Mouse (Mus musculus): ENCODE data around the gene Cul7. TPM values are rescaled to one million over a fixed set of nuclear protein-coding genes. Genes with fewer than 3 reads are reported as not detected.
A peak's percentile ranks its signal among the peaks of the same experiment; 100 is the strongest.

Cul7 gene
- 77.0 and 89.9 TPM in 2 replicates for total RNA-seq (2014; rRNA removed)
- 20.6 and 24.0 TPM in 2 replicates for polyA plus RNA-seq (2015; fragmentation: Nextera tagmentation; extraction: Ambion mirVana)

- WGBS: 3% methylated on average over 58 of the region's 58 CpGs
- peak; percentile 96 for ATAC-seq
- peak; percentile 95 for DNase-seq
- H3K27ac ChIP-seq (ENCODE audit: low read depth, low read length): peak within 1 kb of the TSS; percentile 92
- H3K27me3 ChIP-seq (ENCODE audit: insufficient read depth, low read length): no peaks in the 10 kb centered on the region
- H3K9me3 ChIP-seq (ENCODE audit: low read length): no peaks in the 10 kb centered on the region
- peak within 1 kb of the TSS; percentile 88 for H3K4me2 ChIP-seq (ENCODE audit: low read depth)
- H3K4me1 ChIP-seq (ENCODE audit: insufficient read depth): peaks cover 26% of the 10 kb centered on the region
- H3K9ac ChIP-seq: peak within 1 kb of the TSS; percentile 95
- no peak for TF ChIP-seq CTCF (IDR thresholded peaks at IDR 0.05; ENCODE audit: low read depth)
- peaks cover 21% of the 10 kb centered on the region for H3K36me3 ChIP-seq (ENCODE audit: insufficient read depth)
- H3K4me3 ChIP-seq (ENCODE audit: low read depth, low read length): peak within 1 kb of the TSS; percentile 64
Measured at GRCm38 (mm10) chr17:46650232-46651031, at the start of gene Cul7. TSS of gene Cul7 (plus strand) at chr17:46650337.

- 92% methylated on average over 2 of the region's 2 CpGs for WGBS
- DNase-seq: no peak
- ATAC-seq: no peak
- H3K27me3 ChIP-seq (ENCODE audit: insufficient read depth, low read length): no peaks in the 10 kb centered on the region
- no peak overlapping the region for H3K9ac ChIP-seq
- H3K9me3 ChIP-seq (ENCODE audit: low read length): no peaks in the 10 kb centered on the region
- TF ChIP-seq CTCF (IDR thresholded peaks at IDR 0.05; ENCODE audit: low read depth): no peak
- peaks cover 6% of the 10 kb centered on the region; the same call in 1 of the 2 replicates for H3K4me1 ChIP-seq (ENCODE audit: insufficient read depth)
- no peak overlapping the region for H3K4me2 ChIP-seq (ENCODE audit: low read depth)
- no peak overlapping the region for H3K27ac ChIP-seq (ENCODE audit: low read depth, low read length)
- no peak overlapping the region for H3K4me3 ChIP-seq (ENCODE audit: low read depth, low read length)
- no peaks in the 10 kb centered on the region for H3K36me3 ChIP-seq (ENCODE audit: insufficient read depth)
Measured at GRCm38 (mm10) chr17:46600569-46600968, 49.6 kb upstream of the Cul7 start.

- 80% methylated on average over 9 of the region's 9 CpGs for WGBS
- no peak for DNase-seq
Measured at GRCm38 (mm10) chr17:46602212-46602611, 47.9 kb upstream of the Cul7 start.

GRCm38 (mm10) chr17:46603229-46603628, 46.9 kb upstream of the Cul7 start:
- DNase-seq: no peak
- 99% methylated on average over 4 of the region's 4 CpGs for WGBS
- no peaks in the 10 kb centered on the region for H3K36me3 ChIP-seq (ENCODE audit: insufficient read depth)
- no peak for ATAC-seq
- no peak overlapping the region for H3K4me2 ChIP-seq (ENCODE audit: low read depth)
- H3K9me3 ChIP-seq (ENCODE audit: low read length): no peaks in the 10 kb centered on the region
- no peak overlapping the region for H3K9ac ChIP-seq
- no peaks in the 10 kb centered on the region for H3K27me3 ChIP-seq (ENCODE audit: insufficient read depth, low read length)
- no peak for TF ChIP-seq CTCF (IDR thresholded peaks at IDR 0.05; ENCODE audit: low read depth)
- no peak overlapping the region for H3K4me3 ChIP-seq (ENCODE audit: low read depth, low read length)
- H3K4me1 ChIP-seq (ENCODE audit: insufficient read depth): peaks cover 6% of the 10 kb centered on the region; the same call in 1 of the 2 replicates
- no peak overlapping the region for H3K27ac ChIP-seq (ENCODE audit: low read depth, low read length)

More at GRCm38 (mm10) chr17:46602212-46602611, 47.9 kb upstream of the Cul7 start:
- Histone ChIP-seq H3K4me3 (ENCODE audit: low read depth, low read length) (no peak overlapping the region), H3K4me2 (ENCODE audit: low read depth) (no peak overlapping the region), H3K9me3 (ENCODE audit: low read length) (no peaks in the 10 kb centered on the region), H3K27ac (ENCODE audit: low read depth, low read length) (no peak overlapping the region), H3K4me1 (ENCODE audit: insufficient read depth) (peaks cover 6% of the 10 kb centered on the region; the same call in 1 of the 2 replicates), H3K9ac (no peak overlapping the region), H3K36me3 (ENCODE audit: insufficient read depth) (no peaks in the 10 kb centered on the region), H3K27me3 (ENCODE audit: insufficient read depth, low read length) (no peaks in the 10 kb centered on the region)
- TF ChIP-seq CTCF (IDR thresholded peaks at IDR 0.05; ENCODE audit: low read depth): no peak
- ATAC-seq: no peak

- H3K4me1 ChIP-seq (ENCODE audit: insufficient read depth): peaks cover 6% of the 10 kb centered on the region; the same call in 1 of the 2 replicates
- no peak for ATAC-seq
- H3K36me3 ChIP-seq (ENCODE audit: insufficient read depth): no peaks in the 10 kb centered on the region
- H3K27ac ChIP-seq (ENCODE audit: low read depth, low read length): no peak overlapping the region
- WGBS: 49% methylated on average over 5 of the region's 5 CpGs
- no peaks in the 10 kb centered on the region for H3K9me3 ChIP-seq (ENCODE audit: low read length)
- no peak overlapping the region for H3K4me3 ChIP-seq (ENCODE audit: low read depth, low read length)
- no peaks in the 10 kb centered on the region for H3K27me3 ChIP-seq (ENCODE audit: insufficient read depth, low read length)
- TF ChIP-seq CTCF (IDR thresholded peaks at IDR 0.05; ENCODE audit: low read depth): no peak
- no peak for DNase-seq
- no peak overlapping the region for H3K4me2 ChIP-seq (ENCODE audit: low read depth)
- H3K9ac ChIP-seq: no peak overlapping the region
Measured at GRCm38 (mm10) chr17:46605126-46605525, 45.0 kb upstream of the Cul7 start.

- Histone ChIP-seq H3K4me1 (ENCODE audit: insufficient read depth) (peaks cover 6% of the 10 kb centered on the region; the same call in 1 of the 2 replicates), H3K27me3 (ENCODE audit: insufficient read depth, low read length) (no peaks in the 10 kb centered on the region), H3K27ac (ENCODE audit: low read depth, low read length) (no peak overlapping the region), H3K36me3 (ENCODE audit: insufficient read depth) (peaks cover 2% of the 10 kb centered on the region; the same call in 1 of the 2 replicates), H3K9me3 (ENCODE audit: low read length) (no peaks in the 10 kb centered on the region), H3K9ac (no peak overlapping the region), H3K4me2 (ENCODE audit: low read depth) (no peak overlapping the region), H3K4me3 (ENCODE audit: low read depth, low read length) (no peak overlapping the region)
- ATAC-seq (peak; percentile 38), DNase-seq (no peak)
- TF ChIP-seq CTCF (IDR thresholded peaks at IDR 0.05; ENCODE audit: low read depth): no peak
- WGBS: 69% methylated on average over 12 of the region's 12 CpGs
Measured at GRCm38 (mm10) chr17:46605987-46606386, 44.1 kb upstream of the Cul7 start.
